Mouse (Mus musculus): Measurements from ENCODE around the gene Cebpa.

Cebpa gene

GRCm38 (mm10) chr7:35118841-35119413 lies at the start of gene Cebpa:
TSS of gene Cebpa (plus strand) at chr7:35119293.
- peak; percentile 96 for DNase-seq (ENCODE audit: low spot score)

GRCm38 (mm10) chr7:35076645-35077044 lies 42.4 kb upstream of the Cebpa start:
- peak; percentile 27 for DNase-seq (ENCODE audit: low spot score)

- DNase-seq (ENCODE audit: low spot score), result peak; percentile 65
Observed at GRCm38 (mm10) chr7:35080843-35081338, 38.2 kb upstream of the Cebpa start.

- no peak for DNase-seq (ENCODE audit: low spot score)
Observed at GRCm38 (mm10) chr7:35081406-35082104, 37.5 kb upstream of the Cebpa start.

GRCm38 (mm10) chr7:35084565-35085360 lies 34.3 kb upstream of the Cebpa start:
- DNase-seq (ENCODE audit: low spot score), result peak; percentile 43

GRCm38 (mm10) chr7:35086271-35086861 lies 32.7 kb upstream of the Cebpa start:
- no peak for DNase-seq (ENCODE audit: low spot score)

- DNase-seq (ENCODE audit: low spot score), result no peak
Observed at GRCm38 (mm10) chr7:35090550-35090949, 28.5 kb upstream of the Cebpa start.

- no peak for DNase-seq (ENCODE audit: low spot score)
Observed at GRCm38 (mm10) chr7:35094975-35095678, 24.0 kb upstream of the Cebpa start.

GRCm38 (mm10) chr7:35098777-35099176 lies 20.3 kb upstream of the Cebpa start:
- no peak for DNase-seq (ENCODE audit: low spot score)

- no peak for DNase-seq (ENCODE audit: low spot score)
Observed at GRCm38 (mm10) chr7:35099528-35099927, 19.6 kb upstream of the Cebpa start.

GRCm38 (mm10) chr7:35106614-35107013 lies 12.5 kb upstream of the Cebpa start:
- DNase-seq (ENCODE audit: low spot score), result no peak

- no peak for DNase-seq (ENCODE audit: low spot score)
Observed at GRCm38 (mm10) chr7:35107630-35108029, 11.5 kb upstream of the Cebpa start.

GRCm38 (mm10) chr7:35108046-35108445 lies 11.0 kb upstream of the Cebpa start:
- DNase-seq (ENCODE audit: low spot score), result no peak

- DNase-seq (ENCODE audit: low spot score), result no peak
Observed at GRCm38 (mm10) chr7:35108663-35109062, 10.4 kb upstream of the Cebpa start.

GRCm38 (mm10) chr7:35113136-35113535 lies 6.0 kb upstream of the Cebpa start:
- peak; percentile 91 for DNase-seq (ENCODE audit: low spot score)

- DNase-seq (ENCODE audit: low spot score), result no peak
Observed at GRCm38 (mm10) chr7:35113721-35114120, 5.4 kb upstream of the Cebpa start.

GRCm38 (mm10) chr7:35116524-35116923 lies 2.6 kb upstream of the Cebpa start:
- peak; percentile 66 for DNase-seq (ENCODE audit: low spot score)

- no peak for DNase-seq (ENCODE audit: low spot score)
Observed at GRCm38 (mm10) chr7:35117052-35117451, 2.0 kb upstream of the Cebpa start.

- DNase-seq (ENCODE audit: low spot score), result no peak
Observed at GRCm38 (mm10) chr7:35117761-35118098, 1.4 kb upstream of the Cebpa start.

GRCm38 (mm10) chr7:35118099-35118781 lies 853 bp upstream of the Cebpa start:
- peak; percentile 81 for DNase-seq (ENCODE audit: low spot score)

GRCm38 (mm10) chr7:35119506-35120145 lies 533 bp downstream of the Cebpa start:
- no peak for DNase-seq (ENCODE audit: low spot score)

Measured in lung, postnatal 25 days (tissue).